Mouse (Mus musculus): Measurements from ENCODE around the gene Adam17.
"Not testable (repeated sequence)": the region's sequence is repeated elsewhere in the genome, so short reads cannot be mapped to it uniquely, and the experiment has no call there.

Adam17 gene

GRCm38 (mm10) chr12:21373100-21373819 lies at the start of gene Adam17:
Gene Adam17 (minus strand): TSS chr12:21373632.
- DNase-seq = peak; percentile 93 to 96

GRCm38 (mm10) chr12:21418621-21419131 lies 45.2 kb upstream of the Adam17 start:
- peak; percentile 37 to 53 for DNase-seq

- DNase-seq = peak; percentile 12 to 40
Observed at GRCm38 (mm10) chr12:21418083-21418482, 44.7 kb upstream of the Adam17 start.

- peak; percentile 97 for DNase-seq
Observed at GRCm38 (mm10) chr12:21417100-21418070, 44.0 kb upstream of the Adam17 start, which contains the start of gene Ywhaq. Gene Ywhaq (minus strand): TSS chr12:21417637.

- DNase-seq = peak; percentile 19 to 23
Observed at GRCm38 (mm10) chr12:21416506-21416905, 43.1 kb upstream of the Adam17 start.

GRCm38 (mm10) chr12:21410620-21411019 lies 37.2 kb upstream of the Adam17 start:
- no peak for DNase-seq

GRCm38 (mm10) chr12:21409651-21410050 lies 36.2 kb upstream of the Adam17 start:
- DNase-seq = no peak

GRCm38 (mm10) chr12:21408789-21409367 lies 35.4 kb upstream of the Adam17 start:
- DNase-seq = no peak

GRCm38 (mm10) chr12:21402771-21403170 lies 29.3 kb upstream of the Adam17 start:
- no peak for DNase-seq

GRCm38 (mm10) chr12:21386201-21386600 lies 12.8 kb upstream of the Adam17 start:
- no peak for DNase-seq

GRCm38 (mm10) chr12:21378765-21379346 lies 5.4 kb upstream of the Adam17 start:
- not testable (repeated sequence) for DNase-seq

- DNase-seq = no peak
Observed at GRCm38 (mm10) chr12:21375376-21376157, 2.1 kb upstream of the Adam17 start.

GRCm38 (mm10) chr12:21373820-21374475 lies 516 bp upstream of the Adam17 start:
- DNase-seq = no peak

- no peak for DNase-seq
Observed at GRCm38 (mm10) chr12:21370035-21370611, 3.3 kb downstream of the Adam17 start.

GRCm38 (mm10) chr12:21369087-21369410 lies 4.4 kb downstream of the Adam17 start:
- DNase-seq = no peak

- DNase-seq = no peak
Observed at GRCm38 (mm10) chr12:21368376-21369086, 4.9 kb downstream of the Adam17 start.

GRCm38 (mm10) chr12:21364624-21365435 lies 8.6 kb downstream of the Adam17 start:
- no peak for DNase-seq

- DNase-seq = no peak
Observed at GRCm38 (mm10) chr12:21363195-21363594, 10.2 kb downstream of the Adam17 start.

- DNase-seq = no peak
Observed at GRCm38 (mm10) chr12:21362686-21363085, 10.7 kb downstream of the Adam17 start.
